Mouse (Mus musculus): ENCODE data around the gene Nfib.

Nfib gene

GRCm38 (mm10) chr4:82408463-82409404, 296.8 kb downstream of the Nfib start:
- peak; percentile 50 to 62 for DNase-seq

GRCm38 (mm10) chr4:82406511-82406910, 299.0 kb downstream of the Nfib start:
- no peak for DNase-seq

GRCm38 (mm10) chr4:82405791-82406190, 299.8 kb downstream of the Nfib start:
- no peak for DNase-seq

- DNase-seq: peak in 1 of 2 experiments; percentile 37
These were observed 301.4 kb downstream of the Nfib start for GRCm38 (mm10) chr4:82403975-82404651.

GRCm38 (mm10) chr4:82402666-82403065, 302.9 kb downstream of the Nfib start:
- DNase-seq: no peak

GRCm38 (mm10) chr4:82401450-82402061, 304.0 kb downstream of the Nfib start:
- DNase-seq: no peak

GRCm38 (mm10) chr4:82400536-82400935, 305.0 kb downstream of the Nfib start:
- peak; percentile 31 to 53 for DNase-seq

- DNase-seq: peak; percentile 47 to 63
These were observed 305.9 kb downstream of the Nfib start for GRCm38 (mm10) chr4:82399406-82400380.

GRCm38 (mm10) chr4:82398282-82398681, 307.3 kb downstream of the Nfib start:
- DNase-seq: no peak

- no peak for DNase-seq
These were observed 308.7 kb downstream of the Nfib start for GRCm38 (mm10) chr4:82396805-82397204.

- DNase-seq: no peak
These were observed 309.5 kb downstream of the Nfib start for GRCm38 (mm10) chr4:82396003-82396402.

- DNase-seq: no peak
These were observed 311.2 kb downstream of the Nfib start for GRCm38 (mm10) chr4:82394346-82394745.

- peak in 1 of 2 experiments; percentile 42 for DNase-seq
These were observed 312.5 kb downstream of the Nfib start for GRCm38 (mm10) chr4:82393021-82393420.

GRCm38 (mm10) chr4:82392496-82392895, 313.1 kb downstream of the Nfib start:
- no peak for DNase-seq

- no peak for DNase-seq
These were observed 313.7 kb downstream of the Nfib start for GRCm38 (mm10) chr4:82391726-82392472.

- no peak for DNase-seq
These were observed 315.0 kb downstream of the Nfib start for GRCm38 (mm10) chr4:82390545-82390944.

- DNase-seq: no peak
These were observed 315.7 kb downstream of the Nfib start for GRCm38 (mm10) chr4:82389876-82390275.

- no peak for DNase-seq
These were observed 317.9 kb downstream of the Nfib start for GRCm38 (mm10) chr4:82387620-82388019.

- no peak for DNase-seq
These were observed 319.1 kb downstream of the Nfib start for GRCm38 (mm10) chr4:82386222-82386993.

GRCm38 (mm10) chr4:82385638-82386037, 319.9 kb downstream of the Nfib start:
- DNase-seq: no peak

Data from kidney, postnatal 4 days (tissue).